Mouse (Mus musculus): ENCODE data around the gene Rap1a. TPM values are rescaled to one million over a fixed set of nuclear protein-coding genes. Genes with fewer than 3 reads are reported as not detected.

Rap1a gene
- polyA plus RNA-seq, 1 experiment, result 3.8 TPM

DNA sequence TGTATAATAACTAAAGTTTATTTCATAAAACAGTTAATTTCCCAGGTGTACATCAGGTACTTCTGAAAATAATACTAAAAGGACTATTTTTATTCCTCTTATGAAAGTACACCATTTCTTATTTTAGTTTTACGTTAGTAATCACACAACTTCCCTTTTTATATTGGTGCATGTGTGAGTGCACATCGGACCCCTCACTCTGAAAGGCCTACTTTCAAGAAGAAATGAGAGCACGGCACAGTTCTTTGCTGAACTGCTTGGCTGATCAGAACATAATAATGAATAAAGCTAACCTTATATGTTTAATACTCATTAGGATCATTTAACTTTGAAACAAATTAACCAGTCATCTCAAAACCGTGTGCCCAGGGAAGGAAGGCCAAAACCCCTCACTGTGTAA lies 4.4 kb downstream of the Rap1a start:
- no peak for TF ChIP-seq TAL1 (IDR thresholded peaks at IDR 0.05; ENCODE audit: low read length)
- no peak for TF ChIP-seq GATA1 (IDR thresholded peaks at IDR 0.05; ENCODE audit: low read length)
- H3K4me3 ChIP-seq (replicated peaks), result no peak overlapping the region

DNA sequence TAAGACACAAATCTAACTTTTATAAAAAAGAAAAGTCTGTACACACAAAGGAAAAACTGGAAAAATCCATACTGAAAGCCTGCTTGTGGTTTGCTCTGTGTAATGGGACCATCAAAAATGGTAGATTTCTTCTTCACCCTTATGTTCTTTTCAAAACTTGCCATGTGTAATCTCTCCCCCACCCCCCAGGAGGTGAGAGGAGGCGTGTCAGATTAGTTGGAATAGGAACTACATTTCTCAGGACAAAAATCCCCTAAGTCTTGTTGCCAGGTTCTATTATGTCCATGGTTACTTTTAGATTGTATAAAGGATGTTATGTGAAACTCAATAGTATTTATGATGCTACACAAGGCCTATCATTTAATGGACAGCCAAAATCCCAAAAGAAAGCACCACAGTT lies 6.8 kb downstream of the Rap1a start:
- H3K4me1 ChIP-seq (ENCODE audit: control insufficient read depth), result peaks cover 61% of the 10 kb centered on the region
- H3K36me3 ChIP-seq (ENCODE audit: control insufficient read depth), result peaks cover 35% of the 10 kb centered on the region
- H3K27me3 ChIP-seq (ENCODE audit: control insufficient read depth), result no peaks in the 10 kb centered on the region
- H3K4me3 ChIP-seq (replicated peaks), result no peak overlapping the region
- H3K9me3 ChIP-seq (ENCODE audit: control insufficient read depth, low read length), result no peaks in the 10 kb centered on the region
- TF ChIP-seq GATA1 (IDR thresholded peaks at IDR 0.05; ENCODE audit: low read length) (no peak), TAL1 (IDR thresholded peaks at IDR 0.05; ENCODE audit: low read length) (no peak)

More for the DNA sequence above, 4.4 kb downstream of the Rap1a start:
- Histone ChIP-seq H3K9me3 (ENCODE audit: control insufficient read depth, low read length) (no peaks in the 10 kb centered on the region), H3K27me3 (ENCODE audit: control insufficient read depth) (no peaks in the 10 kb centered on the region), H3K36me3 (ENCODE audit: control insufficient read depth) (peaks cover 22% of the 10 kb centered on the region), H3K4me1 (ENCODE audit: control insufficient read depth) (peaks cover 65% of the 10 kb centered on the region)

DNA sequence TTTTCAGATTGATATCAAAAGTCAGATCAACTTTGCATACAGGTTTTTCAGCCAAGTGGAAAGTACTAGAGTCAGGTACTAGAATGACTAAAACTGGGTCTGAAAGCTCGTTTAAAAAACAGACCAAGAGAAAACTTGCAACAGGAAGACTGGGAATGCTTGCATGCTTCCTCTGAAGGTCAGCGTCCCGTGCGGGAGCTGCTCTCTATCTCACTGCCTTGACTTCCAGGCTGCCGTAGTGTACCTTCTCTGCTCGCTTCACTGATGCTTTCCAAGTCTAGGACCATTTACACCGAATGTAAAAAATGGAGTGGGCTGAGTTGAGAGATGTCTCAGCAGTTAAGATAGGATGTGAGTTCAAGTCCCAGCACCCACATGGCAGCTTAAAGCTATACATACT lies 8.8 kb downstream of the Rap1a start:
- TF ChIP-seq TAL1 (IDR thresholded peaks at IDR 0.05; ENCODE audit: low read length) (no peak), GATA1 (IDR thresholded peaks at IDR 0.05; ENCODE audit: low read length) (no peak)
- Histone ChIP-seq H3K36me3 (ENCODE audit: control insufficient read depth) (peaks cover 43% of the 10 kb centered on the region), H3K4me3 (replicated peaks) (no peak overlapping the region), H3K4me1 (ENCODE audit: control insufficient read depth) (peaks cover 51% of the 10 kb centered on the region), H3K27me3 (ENCODE audit: control insufficient read depth) (no peaks in the 10 kb centered on the region), H3K9me3 (ENCODE audit: control insufficient read depth, low read length) (no peaks in the 10 kb centered on the region)

DNA sequence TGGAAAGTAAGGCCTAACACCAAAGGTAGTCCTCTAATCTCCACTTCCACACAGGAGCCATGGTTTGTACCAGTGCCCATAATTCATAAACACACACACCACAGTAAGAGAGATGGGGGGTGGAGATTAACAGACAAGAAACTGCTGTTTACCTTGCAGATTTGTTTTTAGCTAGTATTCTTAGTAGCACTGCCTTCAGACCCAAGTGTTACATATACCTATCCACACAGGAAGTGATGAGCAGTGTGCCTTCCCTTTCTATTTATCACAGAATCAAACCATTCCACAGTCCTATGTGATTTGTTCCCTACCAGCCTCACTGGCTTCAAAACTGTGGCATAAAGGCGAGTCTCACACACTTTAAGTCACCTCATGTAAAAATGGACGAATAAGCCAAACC lies 10.0 kb downstream of the Rap1a start:
- Histone ChIP-seq H3K27me3 (ENCODE audit: control insufficient read depth) (no peaks in the 10 kb centered on the region), H3K4me3 (replicated peaks) (no peak overlapping the region), H3K4me1 (ENCODE audit: control insufficient read depth) (peaks cover 50% of the 10 kb centered on the region), H3K9me3 (ENCODE audit: control insufficient read depth, low read length) (no peaks in the 10 kb centered on the region), H3K36me3 (ENCODE audit: control insufficient read depth) (peaks cover 54% of the 10 kb centered on the region)
- no peak for TF ChIP-seq GATA1 (IDR thresholded peaks at IDR 0.05; ENCODE audit: low read length)
- TF ChIP-seq TAL1 (IDR thresholded peaks at IDR 0.05; ENCODE audit: low read length), result no peak

DNA sequence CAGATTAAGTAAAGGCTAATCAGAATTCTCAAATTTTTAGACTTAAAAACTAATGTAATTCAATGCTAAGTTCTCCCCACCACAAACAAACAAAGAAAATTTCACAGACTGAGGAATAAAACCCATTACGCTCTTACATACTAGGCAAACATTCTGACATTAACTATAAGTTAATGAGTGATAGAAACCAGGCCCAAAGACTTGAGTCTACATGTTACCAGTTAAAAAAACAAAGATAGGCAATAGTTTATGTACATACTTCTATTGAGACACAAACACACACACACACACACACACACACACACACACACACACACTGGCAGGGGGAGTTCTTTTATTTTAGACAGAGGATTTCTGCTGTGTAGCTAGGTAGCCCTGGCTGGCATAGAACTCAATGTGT lies 10.8 kb downstream of the Rap1a start:
- no peaks in the 10 kb centered on the region for H3K9me3 ChIP-seq (ENCODE audit: control insufficient read depth, low read length)
- TF ChIP-seq TAL1 (IDR thresholded peaks at IDR 0.05; ENCODE audit: low read length), result no peak
- no peak for TF ChIP-seq GATA1 (IDR thresholded peaks at IDR 0.05; ENCODE audit: low read length)
- H3K27me3 ChIP-seq (ENCODE audit: control insufficient read depth), result no peaks in the 10 kb centered on the region
- peaks cover 58% of the 10 kb centered on the region for H3K36me3 ChIP-seq (ENCODE audit: control insufficient read depth)
- H3K4me3 ChIP-seq (replicated peaks), result no peak overlapping the region
- peaks cover 47% of the 10 kb centered on the region for H3K4me1 ChIP-seq (ENCODE audit: control insufficient read depth)

DNA sequence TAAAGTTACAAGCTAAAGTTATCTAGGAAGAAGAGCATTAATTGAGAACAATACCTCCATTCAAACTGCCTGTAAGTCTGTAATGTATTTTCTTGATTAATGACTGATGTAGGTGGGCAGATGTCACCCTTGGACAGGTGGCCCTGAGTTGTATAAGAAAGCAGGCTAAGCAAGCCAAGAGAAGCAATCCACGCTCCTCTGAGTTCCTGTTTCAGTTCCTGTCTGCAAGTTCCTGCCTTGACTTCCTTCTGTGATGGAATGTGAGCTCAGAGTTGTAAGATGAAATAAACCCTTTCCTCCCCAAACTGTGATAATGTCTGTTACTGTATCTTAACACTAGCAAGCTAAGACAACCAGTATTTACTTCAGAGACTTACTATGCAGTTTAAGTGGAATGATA lies 11.4 kb downstream of the Rap1a start:
- Histone ChIP-seq H3K4me1 (ENCODE audit: control insufficient read depth) (peaks cover 46% of the 10 kb centered on the region), H3K4me3 (replicated peaks) (no peak overlapping the region), H3K36me3 (ENCODE audit: control insufficient read depth) (peaks cover 61% of the 10 kb centered on the region), H3K9me3 (ENCODE audit: control insufficient read depth, low read length) (no peaks in the 10 kb centered on the region), H3K27me3 (ENCODE audit: control insufficient read depth) (no peaks in the 10 kb centered on the region)
- TF ChIP-seq GATA1 (IDR thresholded peaks at IDR 0.05; ENCODE audit: low read length) (no peak), TAL1 (IDR thresholded peaks at IDR 0.05; ENCODE audit: low read length) (no peak)

DNA sequence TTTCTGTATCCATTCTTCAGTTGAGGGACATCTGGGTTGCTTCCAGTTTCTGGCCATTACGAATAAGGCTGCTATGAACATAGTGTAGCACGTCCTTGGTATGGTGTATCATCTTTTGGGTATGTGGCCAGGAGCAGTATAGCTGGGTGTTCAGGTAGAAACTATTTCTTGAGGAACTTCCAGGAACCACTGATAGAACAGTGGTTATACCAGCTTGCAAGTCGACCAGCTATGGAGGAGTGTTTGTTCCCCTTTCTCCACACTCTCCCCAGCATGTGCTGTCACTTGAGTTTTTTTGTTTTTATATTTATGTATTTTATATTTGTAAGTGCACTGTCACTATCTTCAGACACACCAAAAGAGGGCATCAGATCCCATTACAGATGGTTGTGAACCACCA lies 13.8 kb downstream of the Rap1a start:
- H3K27me3 ChIP-seq (ENCODE audit: control insufficient read depth), result no peaks in the 10 kb centered on the region
- TF ChIP-seq GATA1 (IDR thresholded peaks at IDR 0.05; ENCODE audit: low read length) (no peak), TAL1 (IDR thresholded peaks at IDR 0.05; ENCODE audit: low read length) (no peak)
- H3K9me3 ChIP-seq (ENCODE audit: control insufficient read depth, low read length), result no peaks in the 10 kb centered on the region
- H3K4me3 ChIP-seq (replicated peaks), result no peak overlapping the region
- peaks cover 40% of the 10 kb centered on the region for H3K4me1 ChIP-seq (ENCODE audit: control insufficient read depth)
- peaks cover 56% of the 10 kb centered on the region for H3K36me3 ChIP-seq (ENCODE audit: control insufficient read depth)

DNA sequence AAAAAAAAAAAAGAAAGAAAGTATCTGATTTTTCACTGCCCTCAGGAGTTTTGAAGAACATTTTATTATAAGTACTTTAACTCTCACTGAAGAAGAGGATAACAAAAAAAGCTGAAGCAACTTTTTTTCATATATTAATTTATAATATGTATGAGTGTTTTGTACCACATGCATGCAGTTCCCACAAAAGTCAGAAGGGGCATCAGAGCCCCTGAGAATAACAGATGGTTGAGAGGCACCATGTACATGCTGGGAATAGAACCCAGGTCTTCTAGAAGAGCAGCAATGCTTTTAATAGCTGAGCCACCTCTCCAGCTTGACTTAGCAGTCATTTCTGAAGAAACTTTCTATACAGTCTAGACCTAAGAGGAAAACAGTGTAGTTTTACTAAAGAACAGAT lies 15.3 kb downstream of the Rap1a start:
- Histone ChIP-seq H3K4me1 (ENCODE audit: control insufficient read depth) (peaks cover 38% of the 10 kb centered on the region), H3K36me3 (ENCODE audit: control insufficient read depth) (peaks cover 47% of the 10 kb centered on the region), H3K9me3 (ENCODE audit: control insufficient read depth, low read length) (no peaks in the 10 kb centered on the region), H3K4me3 (replicated peaks) (no peak overlapping the region), H3K27me3 (ENCODE audit: control insufficient read depth) (no peaks in the 10 kb centered on the region)
- TF ChIP-seq TAL1 (IDR thresholded peaks at IDR 0.05; ENCODE audit: low read length), result no peak
- TF ChIP-seq GATA1 (IDR thresholded peaks at IDR 0.05; ENCODE audit: low read length), result no peak

DNA sequence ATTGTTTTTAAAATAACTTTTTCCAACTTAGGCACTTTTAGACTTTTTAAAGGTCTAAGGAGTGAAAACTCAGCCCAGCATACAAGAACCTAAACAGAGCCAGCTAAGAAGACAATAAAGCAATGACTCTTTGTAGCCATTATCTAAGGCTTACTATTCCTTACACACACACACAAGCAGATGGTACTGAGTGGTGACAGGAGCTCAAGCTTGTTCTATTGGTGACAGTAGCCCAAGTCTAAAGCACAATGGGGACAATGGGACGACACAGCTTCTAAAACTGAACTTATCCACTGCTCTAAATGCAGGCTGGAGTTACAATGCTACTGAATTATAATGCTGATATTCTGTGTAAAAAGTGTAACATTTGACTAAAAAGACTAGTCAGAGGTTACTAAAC lies 17.3 kb downstream of the Rap1a start:
- TF ChIP-seq GATA1 (IDR thresholded peaks at IDR 0.05; ENCODE audit: low read length), result no peak
- TF ChIP-seq TAL1 (IDR thresholded peaks at IDR 0.05; ENCODE audit: low read length), result no peak
- Histone ChIP-seq H3K36me3 (ENCODE audit: control insufficient read depth) (peaks cover 38% of the 10 kb centered on the region), H3K27me3 (ENCODE audit: control insufficient read depth) (no peaks in the 10 kb centered on the region), H3K4me3 (replicated peaks) (no peak overlapping the region), H3K4me1 (ENCODE audit: control insufficient read depth) (peaks cover 35% of the 10 kb centered on the region), H3K9me3 (ENCODE audit: control insufficient read depth, low read length) (no peaks in the 10 kb centered on the region)

DNA sequence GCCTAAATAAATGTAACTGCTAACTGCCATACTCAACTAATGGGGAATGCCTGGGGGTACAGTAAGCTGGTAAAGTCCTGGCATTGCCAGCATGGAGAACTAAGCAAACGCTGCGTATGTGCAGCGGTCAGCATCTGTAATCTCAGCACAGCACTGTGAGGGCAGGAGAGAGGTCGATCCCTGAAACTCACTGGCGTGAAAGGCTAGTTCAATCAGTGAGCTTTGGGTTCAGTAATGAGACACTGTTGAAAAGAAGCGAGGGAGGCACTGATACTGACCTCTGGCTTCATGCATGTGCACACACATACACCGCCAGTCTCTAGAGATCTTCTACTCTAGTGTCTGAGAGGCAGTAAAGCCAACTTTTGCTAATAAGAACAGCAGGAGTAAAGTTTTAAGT lies 18.7 kb downstream of the Rap1a start:
- Histone ChIP-seq H3K27me3 (ENCODE audit: control insufficient read depth) (no peaks in the 10 kb centered on the region), H3K36me3 (ENCODE audit: control insufficient read depth) (peaks cover 32% of the 10 kb centered on the region), H3K4me3 (replicated peaks) (no peak overlapping the region), H3K4me1 (ENCODE audit: control insufficient read depth) (peaks cover 37% of the 10 kb centered on the region), H3K9me3 (ENCODE audit: control insufficient read depth, low read length) (no peaks in the 10 kb centered on the region)
- TF ChIP-seq TAL1 (IDR thresholded peaks at IDR 0.05; ENCODE audit: low read length) (no peak), GATA1 (IDR thresholded peaks at IDR 0.05; ENCODE audit: low read length) (no peak)
